Comparison of ENCODE assay signal across 10 mouse cellular contexts in the genomic region with DNA sequence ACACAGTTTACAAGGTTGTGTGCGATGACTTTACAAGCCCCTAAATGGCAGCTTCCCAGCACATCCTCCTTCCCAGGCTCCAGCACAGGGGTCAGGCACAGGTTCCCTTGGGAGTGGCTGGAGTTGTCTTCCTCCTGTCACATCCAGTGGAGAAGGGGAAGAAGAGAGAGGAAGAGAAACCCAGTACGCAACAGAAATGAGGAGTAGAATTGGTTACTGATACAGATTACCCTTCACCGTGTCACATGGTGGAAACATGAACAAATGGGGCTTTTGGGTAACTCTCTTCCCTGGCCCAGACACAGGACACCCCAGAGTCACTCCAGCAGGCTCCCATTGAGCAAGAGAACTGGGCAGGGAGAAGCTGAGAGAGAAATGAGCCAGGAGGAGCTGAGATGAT. TPM values are rescaled to one million over a fixed set of nuclear protein-coding genes. Genes with fewer than 3 reads are reported as not detected.
DNase-seq lines count a peak whose midpoint lies in the region; ATAC-seq and TF ChIP-seq lines count a peak whose summit lies in the region.
"Had no signal": no experiment of that assay in that cellular context is flagged by ENCODE, and none has a peak within 500 bp of the region (broad histone marks: within the 10 kb centered on the region; RNA-seq: fewer than 3 reads in every experiment).

No protein-coding gene starts in this region.

- H3K4me2 ChIP-seq in embryonic facial prominence, embryonic 13.5 days, result peak overlapping the region; percentile 41

- ATAC-seq in embryonic facial prominence, embryonic 13.5 days (ENCODE audit: insufficient number of reproducible peaks, insufficient read depth, low FRiP score, low TSS enrichment, low read depth), result no peak
- ATAC-seq in granulocyte monocyte progenitor cell, adult 5-6 weeks (replicated peaks; ENCODE audit: poor library complexity, severe bottlenecking), result peak; percentile 74

- H3K4me1 ChIP-seq in embryonic facial prominence, embryonic 13.5 days, result peaks cover 86% of the 10 kb centered on the region

- DNase-seq in layer of hippocampus, adult 2 months (ENCODE audit: low spot score in 2 of 2), result no peak
- DNase-seq in layer of hippocampus, postnatal 14 days (ENCODE audit: low spot score in 2 of 2), result no peak
- DNase-seq in lung, postnatal 36 days, result peak; percentile 29
- DNase-seq in retina, embryonic 14.5 days (ENCODE audit: low spot score), result no peak
- DNase-seq in left cerebral cortex, adult 18-20 months (ENCODE audit: low spot score in 2 of 2), result no peak
- DNase-seq: adrenal gland, adult 8-10 months; kidney, adult 8-10 months had no signal

- H3K27me3 ChIP-seq in embryonic facial prominence, embryonic 13.5 days, result no peaks in the 10 kb centered on the region

- peaks cover 5% of the 10 kb centered on the region; the same call in 1 of the 2 replicates for H3K36me3 ChIP-seq in embryonic facial prominence, embryonic 13.5 days
- H3K36me3 ChIP-seq: G1E had no signal

- peak overlapping the region; percentile 63 for H3K27ac ChIP-seq in layer of hippocampus, adult 2 months
- H3K27ac ChIP-seq in embryonic facial prominence, embryonic 13.5 days, result peak overlapping the region; percentile 76

- H3K9me3 ChIP-seq in embryonic facial prominence, embryonic 13.5 days, result no peaks in the 10 kb centered on the region
- H3K9me3 ChIP-seq: G1E had no signal

- H3K9ac ChIP-seq in embryonic facial prominence, embryonic 13.5 days, result no peak overlapping the region

- no peak overlapping the region for H3K4me3 ChIP-seq in layer of hippocampus, adult 2 months
- H3K4me3 ChIP-seq in embryonic facial prominence, embryonic 13.5 days, result no peak overlapping the region

- 80% methylated on average over 3 of the region's 3 CpGs for WGBS in embryonic facial prominence, embryonic 13.5 days

- no peak for TF ChIP-seq CTCF in layer of hippocampus, adult 2 months (conservative IDR thresholded peaks at IDR 0.05)

RNA-seq across cellular contexts. Expression of a gene that starts 11.5 kb away (rescaled TPM):
- 10 to 100 TPM; 25.0 to 28.9 TPM for total RNA-seq in layer of hippocampus, adult 2 months (2021)
- 10 to 100 TPM; 31.6 to 35.0 TPM for total RNA-seq in layer of hippocampus, postnatal 14 days (2021)
- 30.9 and 37.1 TPM in 2 replicates for polyA plus RNA-seq in embryonic facial prominence, embryonic 13.5 days (2015; fragmentation: Nextera tagmentation; extraction: Ambion mirVana)
- total RNA-seq in granulocyte monocyte progenitor cell, adult 5-6 weeks (2014; fragmentation: Nextera tagmentation), result not detected in 2 replicates
- total RNA-seq in granulocyte monocyte progenitor cell, adult 5-6 weeks (2017), result 0.39 and 4.6 TPM in 2 replicates
- 10 to 100 TPM; 60.1 to 64.2 TPM for total RNA-seq in left cerebral cortex, adult 18-20 months (2021)

RNA-seq across cellular contexts. Expression of a gene that starts 40.8 kb away (rescaled TPM):
- total RNA-seq in layer of hippocampus, adult 2 months (2021), result 100 to 1,000 TPM; 107 to 110 TPM
- total RNA-seq in layer of hippocampus, postnatal 14 days (2021), result 100 to 1,000 TPM in 1 of 2 experiments, 10 to 100 TPM in 1; 96.8 to 108 TPM
- polyA plus RNA-seq in embryonic facial prominence, embryonic 13.5 days (2015; fragmentation: Nextera tagmentation; extraction: Ambion mirVana), result 184 and 194 TPM in 2 replicates
- 91.7 and 107 TPM in 2 replicates for total RNA-seq in granulocyte monocyte progenitor cell, adult 5-6 weeks (2014; fragmentation: Nextera tagmentation)
- 126 and 127 TPM in 2 replicates for total RNA-seq in granulocyte monocyte progenitor cell, adult 5-6 weeks (2017)
- total RNA-seq in left cerebral cortex, adult 18-20 months (2021), result 10 to 100 TPM; 89.2 to 97.9 TPM

Comparison
In these comparisons a context has a peak if more than half of its experiments do, and no peak if none do; other contexts are left out.
1. RNA of a gene that starts 11.5 kb away (total RNA-seq): 60.1 to 64.2 TPM in left cerebral cortex, adult 18-20 months, 31.6 to 35.0 TPM in layer of hippocampus, postnatal 14 days and 25.0 to 28.9 TPM in layer of hippocampus, adult 2 months; 0.39 to 4.6 TPM in granulocyte monocyte progenitor cell, adult 5-6 weeks; every median in the first group is over 4 times any median in the second.